Mouse (Mus musculus) embryonic facial prominence, embryonic 13.5 days (tissue): ENCODE measurements around the gene Cwf19l1. TPM values are rescaled to one million over a fixed set of nuclear protein-coding genes. Genes with fewer than 3 reads are reported as not detected.

Experiments used
- polyA plus RNA-seq: library from polyadenylated mRNA; unstranded; fragments of >200 nt; fragmentation: Nextera tagmentation; extraction: Ambion mirVana; gene quantifications from 2 replicates; pipeline ENCODE4 v1.2.1, GENCODE M21; 2015

The Cwf19l1 gene
- polyA plus RNA-seq, 1 experiment from 2014 or later = 34.1 TPM

Other genes with a start within 250 kb of the Cwf19l1 start
- gene Dnmbp, start 195.7 kb downstream of the Cwf19l1 start, polyA plus RNA-seq = 19.9 and 20.5 TPM in 2 replicates
- gene Cpn1, start 149.3 kb downstream of the Cwf19l1 start, polyA plus RNA-seq = 1.6 TPM in 1 of 2 replicates, not detected in the other
- 0.40 TPM in 1 of 2 replicates, not detected in the other for gene Cyp2c23, start 106.7 kb downstream of the Cwf19l1 start, polyA plus RNA-seq
- 31.3 and 31.4 TPM in 2 replicates for gene Erlin1, start 66.1 kb downstream of the Cwf19l1 start, polyA plus RNA-seq
- gene Chuk, start 28.4 kb downstream of the Cwf19l1 start, polyA plus RNA-seq = 49.9 and 54.3 TPM in 2 replicates
- 93.7 and 98.7 TPM in 2 replicates for gene Bloc1s2, start 10.6 kb upstream of the Cwf19l1 start, polyA plus RNA-seq
- not detected in 2 replicates for gene Pkd2l1, start 56.6 kb upstream of the Cwf19l1 start, polyA plus RNA-seq
- 0.22 TPM in 1 of 2 replicates, not detected in the other for gene Scd3, start 67.4 kb upstream of the Cwf19l1 start, polyA plus RNA-seq
- gene Scd2, start 157.8 kb upstream of the Cwf19l1 start, polyA plus RNA-seq = 211 and 213 TPM in 2 replicates
- 0.15 and 0.25 TPM in 2 replicates for gene Scd4, start 197.2 kb upstream of the Cwf19l1 start, polyA plus RNA-seq